16 mouse cellular contexts compared by ENCODE assay signal in the genomic region with DNA sequence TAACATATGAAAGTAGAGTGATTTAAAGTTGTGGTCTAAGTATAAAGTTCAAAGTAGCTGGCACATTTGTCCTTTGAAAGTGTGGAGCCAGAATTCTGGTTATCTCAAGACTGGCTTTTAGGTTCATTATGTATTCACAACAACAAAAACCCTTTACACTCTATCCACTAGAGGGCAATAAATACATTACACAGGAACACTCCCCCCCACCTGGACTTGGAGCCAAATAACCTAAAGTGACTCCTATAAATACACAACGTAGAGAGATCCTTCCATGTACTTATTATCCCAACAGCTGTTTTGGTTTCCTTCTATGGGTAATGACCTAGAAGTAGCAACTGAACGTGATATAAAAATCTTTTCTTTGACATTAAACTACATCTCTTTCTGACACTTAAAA.
A peak's percentile ranks its signal among the peaks of the same experiment; 100 is the strongest.
DNase-seq lines count a peak whose midpoint lies in the region; ATAC-seq and TF ChIP-seq lines count a peak whose summit lies in the region.
"Had no signal": no experiment of that assay in that cellular context is flagged by ENCODE, and none has a peak within 500 bp of the region (broad histone marks: within the 10 kb centered on the region; RNA-seq: fewer than 3 reads in every experiment).

No protein-coding gene starts in this region.

- TF ChIP-seq CTCF in forebrain, postnatal 0 days (IDR thresholded peaks at IDR 0.05; ENCODE audit: low read depth), result peak; percentile 18; the same call in 1 of the 2 replicates

- no peaks in the 10 kb centered on the region for H3K36me3 ChIP-seq in forebrain, postnatal 0 days (ENCODE audit: insufficient read depth)
- no peaks in the 10 kb centered on the region for H3K36me3 ChIP-seq in forebrain, embryonic 13.5 days (ENCODE audit: poor library complexity, severe bottlenecking)
- H3K36me3 ChIP-seq: heart, embryonic 10.5 days; hindbrain, embryonic 13.5 days; kidney, embryonic 15.5 days; liver, embryonic 15.5 days; midbrain, embryonic 10.5 days had no signal

- no peaks in the 10 kb centered on the region for H3K4me1 ChIP-seq in forebrain, postnatal 0 days (ENCODE audit: insufficient read depth)
- H3K4me1 ChIP-seq in forebrain, embryonic 13.5 days, result no peaks in the 10 kb centered on the region
- H3K4me1 ChIP-seq: heart, embryonic 10.5 days; hindbrain, embryonic 13.5 days; kidney, embryonic 15.5 days; liver, embryonic 15.5 days; midbrain, embryonic 10.5 days had no signal

- no peak for ATAC-seq in forebrain, postnatal 0 days
- no peak for ATAC-seq in forebrain, embryonic 13.5 days

- H3K4me3 ChIP-seq in forebrain, postnatal 0 days (ENCODE audit: low read depth, low read length), result no peak overlapping the region
- no peak overlapping the region for H3K4me3 ChIP-seq in forebrain, embryonic 13.5 days
- H3K4me3 ChIP-seq: heart, embryonic 10.5 days; hindbrain, embryonic 13.5 days; kidney, embryonic 15.5 days; liver, embryonic 15.5 days; midbrain, embryonic 10.5 days had no signal

- no peak for DNase-seq in forebrain, postnatal 0 days
- DNase-seq in left cerebral cortex, adult 11 months (ENCODE audit: low spot score), result peak; percentile 2
- no peak for DNase-seq in left cerebral cortex, adult 8-10 months (ENCODE audit: low spot score in 2 of 2)
- DNase-seq in MEL-GATA-1-ER (ENCODE audit: extremely low read depth, low read depth), result peak; percentile 39
- peak; percentile 1 for DNase-seq in embryo, embryonic 9.5 days (ENCODE audit: extremely low spot score)
- no peak for DNase-seq in ovary, postnatal 14 days (ENCODE audit: low spot score)
- no peak for DNase-seq in thymus, postnatal 0 days (ENCODE audit: low spot score)
- DNase-seq: cerebellum, adult 9-10 months; right cerebral cortex, adult 18-20 months; thymus, postnatal 4 days had no signal

- WGBS in forebrain, postnatal 0 days, result 39% methylated on average over 2 of the region's 2 CpGs
- WGBS in forebrain, embryonic 13.5 days, result 30% methylated on average over 2 of the region's 2 CpGs

- H3K9me3 ChIP-seq in forebrain, postnatal 0 days (ENCODE audit: low read length), result no peaks in the 10 kb centered on the region
- H3K9me3 ChIP-seq in forebrain, embryonic 13.5 days (replicated peaks), result no peaks in the 10 kb centered on the region
- H3K9me3 ChIP-seq: heart, embryonic 10.5 days; hindbrain, embryonic 13.5 days; kidney, embryonic 15.5 days; liver, embryonic 15.5 days; midbrain, embryonic 10.5 days had no signal

- H3K27ac ChIP-seq in forebrain, postnatal 0 days (ENCODE audit: low read depth, low read length), result no peak overlapping the region
- H3K27ac ChIP-seq in forebrain, embryonic 13.5 days, result no peak overlapping the region
- H3K27ac ChIP-seq: heart, embryonic 10.5 days; hindbrain, embryonic 13.5 days; kidney, embryonic 15.5 days; liver, embryonic 15.5 days; midbrain, embryonic 10.5 days had no signal

- no peak overlapping the region for H3K9ac ChIP-seq in forebrain, postnatal 0 days
- no peak overlapping the region for H3K9ac ChIP-seq in forebrain, embryonic 13.5 days
- H3K9ac ChIP-seq: hindbrain, embryonic 13.5 days; kidney, embryonic 15.5 days; liver, embryonic 15.5 days had no signal

- no peak overlapping the region for H3K4me2 ChIP-seq in forebrain, postnatal 0 days (ENCODE audit: low read depth)
- H3K4me2 ChIP-seq in forebrain, embryonic 13.5 days, result no peak overlapping the region
- H3K4me2 ChIP-seq: hindbrain, embryonic 13.5 days; kidney, embryonic 15.5 days; liver, embryonic 15.5 days had no signal

- H3K27me3 ChIP-seq in forebrain, postnatal 0 days (ENCODE audit: insufficient read depth, low read length), result no peaks in the 10 kb centered on the region
- no peaks in the 10 kb centered on the region for H3K27me3 ChIP-seq in forebrain, embryonic 13.5 days
- H3K27me3 ChIP-seq: hindbrain, embryonic 13.5 days; kidney, embryonic 15.5 days; liver, embryonic 15.5 days had no signal

Comparison
In these comparisons a context has a peak if more than half of its experiments do, and no peak if none do; other contexts are left out.
1. DNase-seq: peak in left cerebral cortex, adult 11 months (single experiment), MEL-GATA-1-ER (single experiment) and embryo, embryonic 9.5 days (single experiment); none in forebrain, postnatal 0 days (single experiment), left cerebral cortex, adult 8-10 months (0 of 2), ovary, postnatal 14 days (single experiment) and thymus, postnatal 0 days (single experiment).